Mouse (Mus musculus) megakaryocyte, adult 5-6 weeks (primary cell): ENCODE results near the gene Nupr1l. TPM values are rescaled to one million over a fixed set of nuclear protein-coding genes. Genes with fewer than 3 reads are reported as not detected.
A peak's percentile ranks its signal among the peaks of the same experiment; 100 is the strongest.
"Not testable (repeated sequence)": the region's sequence is repeated elsewhere in the genome, so short reads cannot be mapped to it uniquely, and the experiment has no call there.

Source experiments
- ATAC-seq: 2 replicates; pipeline ENCODE4 v1.8.0; 2016; ENCODE audit warnings: mild to moderate bottlenecking, inconsistent platforms; ENCODE audit not compliant: poor library complexity, severe bottlenecking
- total RNA-seq, 2 experiments: library from RNA; stranded (forward) in 1 of 2; stranded (reverse) in 1 of 2; fragments of 153-499, 151-499 nt in 1 of 2; fragments of 221-1000, 200-1000 nt in 1 of 2; gene quantifications; 2 replicates each; pipeline versions ENCODE4 v1.2.3 to v1.2.4; 2015 to 2017

Nupr1l gene
- total RNA-seq (2015), result 0.71 and 2.9 TPM in 2 replicates
- 0.66 and 2.1 TPM in 2 replicates for total RNA-seq (2017)

- peak; percentile 98 for ATAC-seq
Observed at GRCm38 (mm10) chr5:129908242-129908965, at the start of gene Nupr1l. Nupr1l (plus strand) TSS chr5:129908540.

GRCm38 (mm10) chr5:129862325-129862724 lies 46.0 kb upstream of the Nupr1l start:
- ATAC-seq, result no peak

DNA sequence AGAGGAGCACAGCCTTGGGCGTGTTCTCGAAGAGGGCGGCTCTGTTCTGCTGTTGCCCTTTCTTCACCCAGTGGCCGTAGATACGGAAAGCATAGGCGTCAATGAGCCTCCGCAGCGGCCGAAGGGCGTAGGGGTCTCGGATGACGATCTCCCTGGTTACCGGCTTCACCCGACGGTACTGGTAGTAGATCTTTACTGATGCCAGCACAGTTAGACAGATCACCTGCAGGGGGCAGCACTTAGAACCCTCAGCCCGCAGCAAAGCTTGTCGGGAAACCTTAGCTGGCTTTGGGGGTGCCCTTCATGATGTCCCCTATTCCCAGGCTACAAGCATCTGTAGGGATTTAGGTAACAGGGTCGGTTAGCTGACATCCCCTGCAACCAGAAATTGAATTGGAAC lies 43.9 kb upstream of the Nupr1l start:
- ATAC-seq, result peak; percentile 49; the same call in 1 of the 2 replicates

DNA sequence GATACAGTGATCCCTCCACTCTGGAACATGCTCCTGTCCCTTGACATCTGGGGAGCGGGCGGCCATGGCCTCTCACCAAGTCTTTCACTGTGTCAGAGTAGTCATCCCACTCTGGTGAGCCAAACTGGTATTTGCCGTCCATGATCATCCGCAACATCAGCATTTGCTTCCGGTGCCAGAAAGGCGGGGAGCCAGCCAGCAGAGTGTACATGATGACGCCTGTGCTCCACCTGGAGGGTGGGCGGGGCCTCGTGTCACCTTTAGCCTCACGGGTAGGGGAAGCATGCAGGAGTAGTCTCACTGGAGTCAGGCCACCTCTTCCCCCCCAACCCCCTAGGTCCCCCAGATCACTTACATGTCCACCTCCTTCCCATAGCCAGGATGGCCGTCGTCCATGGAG lies 42.5 kb upstream of the Nupr1l start:
- ATAC-seq, result no peak

- no peak for ATAC-seq
Observed at GRCm38 (mm10) chr5:129869238-129869995, 38.9 kb upstream of the Nupr1l start.

- ATAC-seq, result no peak
Observed at GRCm38 (mm10) chr5:129871238-129871637, 37.1 kb upstream of the Nupr1l start.

GRCm38 (mm10) chr5:129873942-129874341 lies 34.4 kb upstream of the Nupr1l start:
- ATAC-seq, result no peak

GRCm38 (mm10) chr5:129875098-129875497 lies 33.2 kb upstream of the Nupr1l start:
- ATAC-seq, result no peak

DNA sequence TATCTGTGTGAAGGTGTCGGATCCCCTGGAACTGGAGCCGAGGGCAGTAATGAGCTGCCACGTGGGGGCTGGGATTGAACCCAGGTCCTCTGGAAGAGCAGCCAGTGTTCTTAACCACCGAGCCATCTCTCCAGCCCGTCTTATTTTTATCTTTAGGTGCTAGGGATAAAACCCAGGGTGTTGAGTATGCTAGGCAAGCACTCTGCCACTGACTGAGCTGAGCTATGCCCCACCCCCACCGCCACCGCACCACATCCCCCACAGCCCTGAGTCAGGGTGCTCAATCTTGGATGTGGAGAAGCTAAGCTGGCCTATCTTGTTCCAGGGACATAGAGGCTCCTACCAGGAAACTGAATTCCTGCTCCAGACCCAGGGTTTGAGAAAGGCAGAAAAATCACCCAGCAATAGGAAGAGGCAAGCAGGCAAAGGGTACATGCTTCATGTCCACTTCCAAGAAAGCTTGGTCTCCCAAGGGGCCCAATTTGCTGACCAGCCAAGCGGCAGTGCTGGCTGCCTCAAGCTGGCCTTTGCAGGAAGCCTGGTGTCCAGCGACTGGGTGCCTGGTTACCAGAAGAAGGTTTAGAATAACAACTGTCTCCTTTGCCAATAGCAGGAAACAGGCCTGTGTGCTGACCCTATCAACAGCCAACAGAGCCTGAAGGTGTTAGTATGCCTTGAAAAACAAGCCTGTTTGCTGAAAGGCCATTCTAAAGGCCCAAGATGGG lies 30.4 kb upstream of the Nupr1l start:
- no peak for ATAC-seq

DNA sequence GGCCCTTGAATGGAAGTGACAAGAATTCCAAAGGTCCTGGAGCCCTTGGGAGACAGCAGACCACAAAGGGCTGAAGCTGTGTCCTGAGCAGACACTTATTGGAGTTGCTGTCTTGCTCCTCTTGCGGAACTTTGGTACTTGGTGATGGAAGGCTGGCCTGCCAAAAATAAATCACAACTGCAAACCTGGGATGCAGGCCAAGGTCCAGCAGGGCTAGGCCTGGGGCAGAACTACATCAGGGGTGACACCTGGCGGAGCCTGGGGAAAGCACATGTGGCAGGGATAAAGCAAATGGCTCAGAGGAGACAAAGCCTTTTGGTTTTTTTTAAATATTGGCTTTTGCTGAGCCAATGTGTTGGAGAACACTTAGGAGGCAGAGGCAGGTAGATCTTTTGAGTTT lies 29.4 kb upstream of the Nupr1l start:
- 0 out of 2 replicates have a peak, but pooled peaks have one; percentile 24 for ATAC-seq

DNA sequence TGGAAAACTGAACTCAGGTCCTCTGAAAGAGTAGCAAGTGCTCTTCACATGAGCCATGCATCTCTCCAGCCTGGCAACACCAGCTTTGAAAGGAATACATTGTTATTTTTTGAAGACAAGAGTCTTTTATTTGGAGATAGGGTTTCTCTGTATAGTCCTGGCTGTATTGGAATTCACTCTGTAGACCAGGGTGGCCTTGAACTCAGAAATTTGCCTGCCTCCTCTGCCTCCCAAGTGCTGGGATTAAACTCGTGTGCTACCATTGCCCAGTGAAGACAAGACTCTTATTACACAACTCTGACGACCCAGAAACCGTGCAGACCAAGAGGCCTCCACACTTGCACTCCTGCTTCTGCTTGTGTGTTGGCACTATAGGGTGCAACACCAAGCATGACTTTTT lies 28.5 kb upstream of the Nupr1l start:
- no peak for ATAC-seq

DNA sequence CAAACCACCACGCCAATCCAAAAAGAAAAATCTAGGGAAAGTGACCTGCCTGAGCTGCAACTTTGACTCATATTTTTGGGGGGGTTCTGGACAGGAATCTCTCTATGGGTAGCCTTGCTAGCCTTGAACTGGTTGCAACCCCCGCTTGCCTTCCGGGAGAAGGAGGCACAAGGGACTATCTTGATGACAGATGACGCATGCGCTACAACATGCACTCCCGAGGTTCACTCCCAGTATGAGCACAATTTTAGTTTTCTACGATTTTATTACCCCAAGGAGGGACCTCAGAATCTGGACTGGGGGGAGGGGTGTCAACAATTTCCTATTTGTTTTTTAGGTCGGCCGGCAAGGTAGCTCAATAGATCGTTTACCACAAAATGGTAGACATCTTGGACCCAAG lies 22.1 kb upstream of the Nupr1l start:
- no peak for ATAC-seq

DNA sequence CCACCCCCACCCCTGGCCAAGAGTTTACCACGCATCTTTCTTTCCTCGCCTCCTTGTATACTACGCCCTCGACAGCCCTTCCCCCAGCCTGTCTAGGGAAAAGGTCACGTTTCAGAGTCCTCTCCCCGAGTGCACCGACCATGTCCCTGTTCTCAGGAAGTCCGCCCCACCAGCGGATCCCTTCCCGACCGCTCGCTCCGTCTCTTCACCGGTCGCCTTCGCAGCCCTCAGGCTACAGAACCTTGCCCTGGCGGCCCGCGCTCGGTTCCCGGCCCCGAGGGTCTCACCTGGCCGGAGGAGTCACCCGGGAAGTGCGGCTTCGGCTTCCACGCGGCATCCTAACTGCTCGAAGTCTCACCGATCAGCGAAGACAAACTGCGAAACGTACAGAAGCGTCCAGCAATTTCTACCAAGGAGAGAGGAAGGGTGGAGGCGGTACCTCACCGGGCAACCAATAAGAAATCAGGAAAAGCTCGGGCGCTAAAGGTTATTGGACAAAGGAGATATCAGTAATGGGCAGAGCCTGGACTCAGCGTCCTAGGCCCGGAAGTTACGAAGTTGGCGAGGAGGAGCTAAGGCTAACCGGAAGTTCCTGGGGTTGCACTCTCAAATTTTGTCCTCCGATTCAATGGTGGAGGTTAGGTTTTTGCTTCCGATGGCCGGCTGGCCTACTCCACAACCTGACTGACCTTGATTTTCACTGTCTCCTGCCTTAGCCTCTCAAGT lies 21.3 kb upstream of the Nupr1l start, which contains the start of gene Chchd2:
Gene Chchd2, minus strand, starts transcription at position 560 of the 726 bp plus-strand sequence.
- ATAC-seq, result peak; percentile 98

- not testable (repeated sequence) for ATAC-seq
Observed at GRCm38 (mm10) chr5:129890390-129890789, 17.9 kb upstream of the Nupr1l start.

DNA sequence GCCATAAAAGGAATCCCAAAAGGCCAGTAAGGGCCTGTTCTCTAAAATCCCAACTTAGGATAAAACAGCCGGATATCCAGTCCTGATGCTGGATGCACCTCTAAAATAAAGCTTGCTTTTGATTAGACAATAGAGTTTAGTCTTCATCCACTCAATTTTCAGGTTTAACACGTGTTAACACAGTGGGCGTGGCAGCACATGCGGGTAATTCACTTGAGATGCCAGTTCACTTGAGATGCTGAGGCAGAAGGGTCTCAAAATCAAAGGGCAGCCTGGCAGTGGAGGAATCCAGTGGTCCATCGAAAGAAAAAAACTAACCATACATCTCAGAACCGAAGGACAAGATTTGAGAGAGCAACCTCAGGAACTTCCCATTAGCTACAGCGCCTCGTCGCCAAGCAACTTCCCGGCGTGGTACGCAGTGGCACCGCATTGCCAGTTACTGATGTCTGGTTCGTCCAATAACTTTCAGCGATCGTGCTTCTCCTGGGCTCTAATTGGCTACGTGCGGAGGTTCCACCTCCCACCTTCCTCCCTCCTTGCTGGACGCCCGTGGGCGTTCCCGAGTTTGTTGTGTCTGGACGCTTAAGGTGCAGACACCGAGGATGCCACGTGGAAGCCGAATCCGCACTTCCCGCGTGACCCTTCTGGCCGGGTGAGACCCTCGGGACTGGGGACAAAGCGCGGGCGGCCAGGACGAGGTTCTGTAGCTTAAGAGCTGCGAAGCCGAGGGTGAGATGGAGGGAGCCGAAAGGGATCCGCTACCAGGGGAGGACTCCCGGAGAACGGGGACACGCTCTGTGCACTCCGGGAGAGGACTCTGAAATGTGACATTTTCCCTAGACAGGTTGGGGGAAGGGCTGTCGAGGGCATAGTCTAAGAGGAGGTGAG lies 12.9 kb upstream of the Nupr1l start, which contains the start of gene Zbed5:
Gene Zbed5, plus strand, starts transcription at position 526 of the 891 bp plus-strand sequence.
- ATAC-seq, result peak; percentile 100

GRCm38 (mm10) chr5:129898449-129898848 lies 9.9 kb upstream of the Nupr1l start, which contains the start of gene Phkg1:
Phkg1 (minus strand) TSS chr5:129898549.
- no peak for ATAC-seq

DNA sequence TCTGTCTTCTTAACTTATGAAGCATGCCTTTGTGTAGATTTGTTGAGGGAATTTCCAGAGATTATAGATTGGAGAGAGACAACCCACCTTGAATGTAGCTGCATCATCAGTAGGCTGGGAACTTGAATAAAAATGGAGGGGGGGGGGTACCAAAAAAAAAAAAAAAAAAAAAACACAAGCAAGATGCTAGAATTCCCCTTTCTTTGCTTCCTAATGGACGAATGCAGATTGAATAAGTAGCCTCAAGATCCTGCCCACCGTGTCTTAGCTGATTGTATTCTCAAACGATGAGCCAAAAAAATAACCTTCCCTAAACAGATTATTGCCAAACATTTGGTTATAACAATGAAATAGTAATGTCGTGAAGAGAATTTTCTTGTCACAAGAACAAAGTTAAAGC lies 565 bp upstream of the Nupr1l start:
- no peak for ATAC-seq

- no peak for ATAC-seq
Observed at GRCm38 (mm10) chr5:129909147-129909546, 807 bp downstream of the Nupr1l start.

GRCm38 (mm10) chr5:129909591-129909990 lies 1.3 kb downstream of the Nupr1l start:
- ATAC-seq, result no peak
